Mouse (Mus musculus): ENCODE measurements at regions not wholly inside any gene's neighbourhood (a gene's known extent, or its start where the extent isn't known, plus 50 kb on each side); places are given as distances from the start of the nearest gene placed in this dataset.

DNA sequence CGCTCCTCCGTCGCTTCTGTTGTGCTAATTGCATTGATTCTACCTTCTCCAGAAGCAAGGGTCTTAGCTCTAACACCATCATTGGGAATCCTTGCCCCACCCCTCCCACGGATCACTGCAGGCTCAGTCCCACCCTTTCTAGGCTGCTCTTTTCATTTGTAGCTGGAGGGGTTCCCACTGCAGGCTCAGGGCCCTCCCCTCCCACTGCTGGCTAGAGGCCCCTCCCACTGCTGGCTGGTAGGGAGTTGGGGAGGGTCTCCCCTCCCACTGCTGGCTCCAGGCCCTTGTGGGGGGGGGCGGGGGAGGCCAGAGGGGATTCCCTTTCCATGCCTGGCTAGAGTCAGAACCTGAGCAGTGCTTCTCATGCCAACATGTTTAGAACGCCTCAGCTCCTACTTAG is 215.5 kb upstream of the Mphosph6 start:
- TF ChIP-seq EP300 (IDR thresholded peaks at IDR 0.05; ENCODE audit: insufficient read depth, low read depth, low read length) (no peak), CTCF (IDR thresholded peaks at IDR 0.05) (no peak)

Measured in heart, adult 2 months (tissue).